Mouse (Mus musculus): ENCODE results near the gene Shbg.

The Shbg gene

DNA sequence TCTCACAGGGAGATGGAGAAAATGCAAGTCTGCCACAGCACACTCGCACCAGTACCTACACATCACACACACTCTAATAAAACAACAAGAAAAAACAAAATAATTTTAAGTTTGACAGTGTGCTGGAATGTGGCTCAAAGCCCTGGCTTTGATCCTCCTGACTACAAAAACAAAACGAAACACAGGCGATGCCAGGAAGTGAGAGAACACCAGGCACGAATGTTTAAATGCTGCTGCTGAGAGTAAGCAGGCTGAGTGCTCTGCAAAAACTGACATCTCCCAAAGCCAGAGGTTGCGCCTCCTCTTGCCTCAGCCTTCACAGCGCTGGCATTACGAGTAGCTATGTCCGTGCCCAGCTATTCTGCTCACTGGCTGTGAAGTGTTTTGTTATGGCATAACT, 52.6 kb downstream of the Shbg start:
- DNase-seq (ENCODE audit: low read depth, low spot score): no peak

Measured in ES-CJ7 (cell line).